Mouse (Mus musculus): ENCODE results near the gene Grik5.

GRCm38 (mm10) chr7:25088968-25089367 is 16.8 kb upstream of the Grik5 start:
- TF ChIP-seq POLR2A (IDR thresholded peaks at IDR 0.05; ENCODE audit: borderline replicate concordance, control insufficient read depth, low read depth, low read length) (no peak), CTCF (IDR thresholded peaks at IDR 0.05; ENCODE audit: control insufficient read depth, insufficient read depth, low read length) (no peak)
